Mouse (Mus musculus) small intestine, adult 2 months (tissue): ENCODE data around the gene Sectm1b.

Experiments used
- CTCF ChIP-seq: fragments of 200-500 bp; IDR thresholded peaks from 2 replicates; pipeline ENCODE4 v1.5.1; 2012; ENCODE audit warnings: low read depth, mild to moderate bottlenecking, control low read depth, inconsistent platforms, low read length, moderate library complexity, mixed read lengths; ENCODE audit not compliant: insufficient replicate concordance, insufficient read length; ENCODE audit errors: extremely low read depth
- POLR2A ChIP-seq: fragments of 200-500 bp; IDR thresholded peaks from 2 replicates; pipeline ENCODE4 v1.6.1; 2012; ENCODE audit warnings: low read depth, mild to moderate bottlenecking, control low read depth, inconsistent platforms, low read length, moderate library complexity

DNA sequence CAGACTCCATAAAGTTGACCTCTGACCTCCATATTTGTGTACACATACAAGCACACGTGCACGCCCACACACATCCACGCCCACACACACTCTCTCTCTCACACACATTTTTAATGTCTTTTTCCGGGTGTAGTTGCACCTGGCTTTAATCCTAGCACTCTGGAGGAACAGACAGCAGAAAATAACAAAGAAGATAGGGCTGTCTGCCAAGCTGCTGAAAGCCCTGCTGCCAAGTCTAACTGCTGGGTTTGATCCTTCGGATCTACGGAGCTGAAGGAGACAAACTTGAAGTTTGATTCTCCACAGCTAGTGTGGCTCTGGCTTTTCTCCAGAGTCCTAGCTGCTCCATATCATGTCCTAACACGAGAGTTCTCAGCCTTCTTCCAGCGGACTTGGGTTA is 1.8 kb downstream of the Sectm1b start:
- TF ChIP-seq POLR2A = no peak
- TF ChIP-seq CTCF = no peak
